Mouse (Mus musculus) testis, adult 2 months (tissue): ENCODE results near the gene Plcb2. TPM values are rescaled to one million over a fixed set of nuclear protein-coding genes. Genes with fewer than 3 reads are reported as not detected.

Experiments
- H3K27ac ChIP-seq: fragments of 200-500 bp; 2 replicates; pipeline ENCODE4 v1.5.1; 2012; ENCODE audit warnings: low read depth, low read length; ENCODE audit not compliant: control insufficient read depth, insufficient read depth
- H3K27me3 ChIP-seq: fragments of 200-500 bp; 2 replicates; pipeline ENCODE4 v1.6.1; 2012; ENCODE audit warnings: mild to moderate bottlenecking, low read length, moderate library complexity; ENCODE audit not compliant: control insufficient read depth, insufficient read depth
- H3K36me3 ChIP-seq: fragments of 200-500 bp; 2 replicates; pipeline ENCODE4 v1.6.1; 2012; ENCODE audit warnings: mild to moderate bottlenecking, low read length; ENCODE audit not compliant: control insufficient read depth, insufficient read depth
- H3K4me1 ChIP-seq: fragments of 200-500 bp; 2 replicates; pipeline ENCODE4 v1.6.1; 2012; ENCODE audit warnings: low read length; ENCODE audit not compliant: control insufficient read depth, insufficient read depth
- H3K4me3 ChIP-seq: fragments of 200-500 bp; 2 replicates; pipeline ENCODE4 v1.5.1; 2012; ENCODE audit warnings: low read depth, mild to moderate bottlenecking, low read length, moderate library complexity, mixed read lengths; ENCODE audit not compliant: control insufficient read depth
- CTCF ChIP-seq: fragments of 200-500 bp; IDR thresholded peaks from 2 replicates; pipeline ENCODE4 v1.5.1; 2012; ENCODE audit warnings: low read depth, mild to moderate bottlenecking, inconsistent platforms, low read length, moderate library complexity; ENCODE audit not compliant: control insufficient read depth, insufficient read depth, insufficient replicate concordance
- POLR2A ChIP-seq: fragments of 200-500 bp; IDR thresholded peaks from 2 replicates; pipeline ENCODE4 v1.6.1; 2012; ENCODE audit warnings: low read depth, mild to moderate bottlenecking, inconsistent platforms, low read length, moderate library complexity; ENCODE audit not compliant: control insufficient read depth
- polyA plus RNA-seq: library from polyadenylated mRNA; depleted of rRNA; stranded (reverse); fragments of >200 nt; gene quantifications from 2 replicates; pipeline ENCODE4 v1.2.3, GENCODE M21; 2012

Plcb2 gene
- polyA plus RNA-seq, 1 experiment = 17.9 TPM

GRCm38 (mm10) chr2:118693370-118693966, 34.8 kb downstream of the Plcb2 start:
- TF ChIP-seq CTCF (no peak), POLR2A (no peak)
- Histone ChIP-seq H3K4me1 (peaks cover 18% of the 10 kb centered on the region), H3K27me3 (no peaks in the 10 kb centered on the region), H3K27ac (no peak overlapping the region), H3K36me3 (no peaks in the 10 kb centered on the region), H3K4me3 (no peak overlapping the region)

- H3K27ac ChIP-seq = no peak overlapping the region
- no peak for TF ChIP-seq CTCF
- TF ChIP-seq POLR2A = no peak
- peaks cover 4% of the 10 kb centered on the region for H3K4me1 ChIP-seq
- no peak overlapping the region for H3K4me3 ChIP-seq
- H3K36me3 ChIP-seq = no peaks in the 10 kb centered on the region
- H3K27me3 ChIP-seq = no peaks in the 10 kb centered on the region
Observed at GRCm38 (mm10) chr2:118689875-118690274, 38.4 kb downstream of the Plcb2 start.

GRCm38 (mm10) chr2:118687791-118688190, 40.4 kb downstream of the Plcb2 start:
- H3K27me3 ChIP-seq = no peaks in the 10 kb centered on the region
- TF ChIP-seq POLR2A (no peak), CTCF (no peak)
- H3K4me3 ChIP-seq = no peak overlapping the region
- no peak overlapping the region for H3K27ac ChIP-seq
- H3K36me3 ChIP-seq = no peaks in the 10 kb centered on the region
- H3K4me1 ChIP-seq = peaks cover 6% of the 10 kb centered on the region

GRCm38 (mm10) chr2:118686693-118687092, 41.5 kb downstream of the Plcb2 start:
- H3K36me3 ChIP-seq = no peaks in the 10 kb centered on the region
- peaks cover 11% of the 10 kb centered on the region for H3K4me1 ChIP-seq
- no peak overlapping the region for H3K27ac ChIP-seq
- H3K27me3 ChIP-seq = no peaks in the 10 kb centered on the region
- TF ChIP-seq CTCF (no peak), POLR2A (no peak)
- H3K4me3 ChIP-seq = no peak overlapping the region

GRCm38 (mm10) chr2:118685088-118685487, 43.1 kb downstream of the Plcb2 start:
- no peak overlapping the region for H3K27ac ChIP-seq
- H3K4me3 ChIP-seq = no peak overlapping the region
- TF ChIP-seq CTCF (no peak), POLR2A (no peak)
- H3K27me3 ChIP-seq = no peaks in the 10 kb centered on the region
- no peaks in the 10 kb centered on the region for H3K36me3 ChIP-seq
- H3K4me1 ChIP-seq = peaks cover 11% of the 10 kb centered on the region

GRCm38 (mm10) chr2:118682544-118683260, 45.5 kb downstream of the Plcb2 start:
- Histone ChIP-seq H3K4me1 (peaks cover 16% of the 10 kb centered on the region), H3K27me3 (no peaks in the 10 kb centered on the region), H3K36me3 (no peaks in the 10 kb centered on the region), H3K27ac (0 out of 2 replicates have a peak overlapping the region, but pooled peaks have one; percentile 2), H3K4me3 (no peak overlapping the region)
- no peak for TF ChIP-seq CTCF
- no peak for TF ChIP-seq POLR2A

- H3K4me1 ChIP-seq = peaks cover 24% of the 10 kb centered on the region
- TF ChIP-seq POLR2A (no peak), CTCF (no peak)
- no peaks in the 10 kb centered on the region for H3K36me3 ChIP-seq
- peak overlapping the region; percentile 50 for H3K27ac ChIP-seq
- H3K4me3 ChIP-seq = no peak overlapping the region
- no peaks in the 10 kb centered on the region for H3K27me3 ChIP-seq
Observed at GRCm38 (mm10) chr2:118680926-118681325, 47.3 kb downstream of the Plcb2 start.
